Mouse (Mus musculus): Measurements from ENCODE around the gene Nr2e3. TPM values are rescaled to one million over a fixed set of nuclear protein-coding genes. Genes with fewer than 3 reads are reported as not detected.
"Not testable (repeated sequence)": the region's sequence is repeated elsewhere in the genome, so short reads cannot be mapped to it uniquely, and the experiment has no call there.

Gene Nr2e3
- polyA plus RNA-seq, 1 experiment from 2014 or later: not detected

DNA sequence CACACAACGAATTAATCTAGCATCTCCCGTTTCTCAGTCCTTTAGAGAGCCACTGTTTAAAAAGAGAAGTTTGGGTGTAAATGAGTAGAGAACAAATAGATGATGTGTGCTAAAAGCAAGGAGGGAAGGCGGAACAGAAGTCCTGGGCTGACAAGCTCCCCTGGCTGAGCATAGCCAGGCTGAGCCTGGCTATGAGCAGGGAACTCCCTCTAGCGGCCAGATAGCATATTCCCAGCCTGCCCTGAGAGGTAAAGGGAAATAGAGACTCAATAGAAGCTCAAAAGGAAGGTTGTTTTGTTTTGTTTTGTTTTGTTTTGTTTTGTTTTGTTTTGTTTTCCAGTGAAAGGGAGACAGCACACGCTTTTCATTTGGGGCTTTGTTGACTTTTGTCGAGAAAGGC is 8.9 kb upstream of the Nr2e3 start:
- DNase-seq (ENCODE audit: low spot score): peak; percentile 88
- WGBS: 29% methylated on average over 6 of the region's 6 CpGs
- no peaks in the 10 kb centered on the region for H3K36me3 ChIP-seq (replicated peaks; ENCODE audit: control insufficient read depth, insufficient read depth)
- H3K27ac ChIP-seq: no peak overlapping the region
- H3K27me3 ChIP-seq (ENCODE audit: control insufficient read depth, insufficient read depth, low read length): no peaks in the 10 kb centered on the region
- no peak overlapping the region for H3K4me2 ChIP-seq (replicated peaks)
- 0 out of 2 replicates have a peak, but pooled peaks cover 4% of the 10 kb centered on the region for H3K4me1 ChIP-seq (replicated peaks; ENCODE audit: control insufficient read depth, insufficient read depth, low read length)
- H3K9ac ChIP-seq: no peak overlapping the region
- no peaks in the 10 kb centered on the region for H3K9me3 ChIP-seq (ENCODE audit: control insufficient read depth, low read length)
- no peak overlapping the region for H3K4me3 ChIP-seq (replicated peaks; ENCODE audit: low read length)
- no peak for ATAC-seq (ENCODE audit: low FRiP score)

DNA sequence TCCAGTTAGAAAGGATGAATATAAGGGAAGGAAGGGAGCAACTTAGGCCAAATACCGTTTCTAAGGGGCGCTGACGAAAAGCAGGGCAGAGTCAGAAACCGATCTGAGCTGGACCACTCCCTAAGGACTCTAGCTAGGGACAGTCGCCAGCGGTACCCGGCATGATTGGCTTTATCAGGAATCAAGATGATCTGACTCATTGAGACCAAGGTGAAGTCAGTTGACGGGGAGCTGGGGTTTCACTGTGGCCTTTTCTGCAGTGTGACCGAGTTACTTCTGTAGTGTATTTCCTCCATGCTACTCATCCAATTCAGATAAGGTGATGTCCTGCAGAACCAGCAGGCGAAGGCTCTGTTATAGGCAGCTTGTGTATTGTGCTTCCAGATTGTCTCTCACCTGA is 4.6 kb upstream of the Nr2e3 start:
- H3K27ac ChIP-seq: no peak overlapping the region
- no peaks in the 10 kb centered on the region for H3K4me1 ChIP-seq (replicated peaks; ENCODE audit: control insufficient read depth, insufficient read depth, low read length)
- 87% methylated on average over 10 of the region's 10 CpGs for WGBS
- no peaks in the 10 kb centered on the region for H3K9me3 ChIP-seq (ENCODE audit: control insufficient read depth, low read length)
- DNase-seq (ENCODE audit: low spot score) (no peak), ATAC-seq (ENCODE audit: low FRiP score) (no peak)
- H3K9ac ChIP-seq: no peak overlapping the region
- no peaks in the 10 kb centered on the region for H3K27me3 ChIP-seq (ENCODE audit: control insufficient read depth, insufficient read depth, low read length)
- no peak overlapping the region for H3K4me3 ChIP-seq (replicated peaks; ENCODE audit: low read length)
- H3K36me3 ChIP-seq (replicated peaks; ENCODE audit: control insufficient read depth, insufficient read depth): no peaks in the 10 kb centered on the region
- H3K4me2 ChIP-seq (replicated peaks): no peak overlapping the region

DNA sequence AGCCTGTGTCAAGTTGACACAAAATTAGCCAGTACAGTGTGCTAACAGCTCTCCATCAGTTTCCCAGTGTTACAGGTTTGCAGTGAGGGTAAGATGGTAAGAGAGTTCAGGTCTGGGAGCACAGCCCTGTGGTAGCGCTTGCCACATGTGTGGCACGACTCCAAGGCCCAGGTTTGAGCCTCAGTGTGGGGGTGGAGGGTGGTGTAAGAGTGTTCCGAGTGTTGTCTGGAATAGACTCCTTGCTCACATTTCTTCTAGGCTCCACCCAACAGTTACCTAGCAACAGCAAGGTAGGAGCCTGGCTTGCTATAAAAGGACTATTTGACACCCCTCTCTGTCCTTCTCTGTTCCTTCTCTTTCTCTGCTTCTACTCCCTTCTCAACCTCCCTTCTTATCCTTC is 3.9 kb upstream of the Nr2e3 start:
- Histone ChIP-seq H3K36me3 (replicated peaks; ENCODE audit: control insufficient read depth, insufficient read depth) (no peaks in the 10 kb centered on the region), H3K4me2 (replicated peaks) (no peak overlapping the region), H3K27ac (no peak overlapping the region), H3K9ac (no peak overlapping the region), H3K27me3 (ENCODE audit: control insufficient read depth, insufficient read depth, low read length) (no peaks in the 10 kb centered on the region), H3K4me1 (replicated peaks; ENCODE audit: control insufficient read depth, insufficient read depth, low read length) (no peaks in the 10 kb centered on the region), H3K9me3 (ENCODE audit: control insufficient read depth, low read length) (no peaks in the 10 kb centered on the region), H3K4me3 (replicated peaks; ENCODE audit: low read length) (no peak overlapping the region)
- DNase-seq (ENCODE audit: low spot score) (no peak), ATAC-seq (ENCODE audit: low FRiP score) (no peak)
- 73% methylated on average over 3 of the region's 3 CpGs for WGBS

DNA sequence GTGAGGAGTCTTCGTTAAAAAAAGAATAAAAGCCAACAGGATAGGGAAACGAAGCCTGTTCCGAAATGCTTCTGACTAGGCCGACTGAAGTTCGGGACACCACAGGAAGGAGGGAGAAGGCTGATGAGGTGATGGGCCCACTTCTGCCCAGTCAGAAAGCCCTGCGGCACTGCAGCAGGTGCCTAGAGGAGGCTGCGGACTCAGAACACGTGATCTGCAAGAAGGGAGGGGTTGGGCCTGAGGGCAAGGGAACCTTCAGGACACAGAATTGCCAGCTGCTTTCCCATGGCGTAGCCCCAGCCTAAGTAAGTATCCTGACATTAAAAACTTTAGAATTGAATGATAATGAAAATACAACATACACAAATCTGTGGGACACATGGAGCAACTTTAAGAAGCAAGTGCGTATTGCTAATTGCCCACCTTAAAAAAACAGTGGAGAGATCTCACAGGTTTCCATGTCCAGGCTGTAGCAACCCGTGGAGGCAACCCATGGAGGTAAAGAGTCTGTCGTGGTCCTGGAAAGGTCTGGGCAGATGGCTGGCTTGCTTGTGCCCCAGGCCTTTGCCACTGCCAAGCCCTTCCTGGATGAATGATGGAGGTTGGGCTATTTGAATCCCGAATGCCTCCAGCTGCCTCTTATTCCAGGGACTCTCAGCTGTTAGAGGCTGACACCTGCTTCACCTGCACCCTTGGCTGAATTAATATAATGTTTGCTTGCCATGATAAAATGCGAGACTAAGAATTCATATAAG is 919 bp upstream of the Nr2e3 start:
- H3K27me3 ChIP-seq (ENCODE audit: control insufficient read depth, insufficient read depth, low read length): no peaks in the 10 kb centered on the region
- no peak for DNase-seq (ENCODE audit: low spot score)
- no peak overlapping the region for H3K27ac ChIP-seq
- WGBS: 55% methylated on average over 14 of the region's 14 CpGs
- ATAC-seq (ENCODE audit: low FRiP score): no peak
- no peak overlapping the region for H3K4me2 ChIP-seq (replicated peaks)
- no peak overlapping the region for H3K9ac ChIP-seq
- H3K36me3 ChIP-seq (replicated peaks; ENCODE audit: control insufficient read depth, insufficient read depth): no peaks in the 10 kb centered on the region
- no peak overlapping the region for H3K4me3 ChIP-seq (replicated peaks; ENCODE audit: low read length)
- no peaks in the 10 kb centered on the region for H3K4me1 ChIP-seq (replicated peaks; ENCODE audit: control insufficient read depth, insufficient read depth, low read length)
- no peaks in the 10 kb centered on the region for H3K9me3 ChIP-seq (ENCODE audit: control insufficient read depth, low read length)

DNA sequence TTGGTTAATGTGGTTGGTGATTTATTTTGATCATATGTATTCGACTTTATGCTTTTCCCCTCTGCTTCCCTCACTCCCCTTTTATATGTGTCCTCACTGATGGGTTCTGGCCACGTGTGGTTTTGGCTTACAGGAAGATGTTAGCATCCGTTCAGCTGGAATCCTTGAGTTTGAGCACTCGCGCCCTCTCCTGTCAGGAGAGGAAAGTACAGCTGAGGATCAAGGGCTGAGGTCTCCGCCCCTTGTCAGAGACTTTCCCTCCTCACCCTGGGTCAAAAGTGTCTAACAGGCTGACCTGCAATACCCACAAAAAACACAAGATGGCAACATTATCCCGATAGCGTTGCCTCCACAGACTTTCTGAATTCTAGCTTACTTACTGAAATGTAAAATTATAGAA is 1.2 kb downstream of the Nr2e3 start:
- Histone ChIP-seq H3K4me3 (replicated peaks; ENCODE audit: low read length) (no peak overlapping the region), H3K9me3 (ENCODE audit: control insufficient read depth, low read length) (no peaks in the 10 kb centered on the region), H3K9ac (no peak overlapping the region), H3K4me2 (replicated peaks) (no peak overlapping the region), H3K27ac (no peak overlapping the region), H3K4me1 (replicated peaks; ENCODE audit: control insufficient read depth, insufficient read depth, low read length) (no peaks in the 10 kb centered on the region), H3K27me3 (ENCODE audit: control insufficient read depth, insufficient read depth, low read length) (no peaks in the 10 kb centered on the region), H3K36me3 (replicated peaks; ENCODE audit: control insufficient read depth, insufficient read depth) (no peaks in the 10 kb centered on the region)
- ATAC-seq (ENCODE audit: low FRiP score): peak; percentile 46; the same call in 1 of the 2 replicates
- whole genome bisulfite sequencing: 3% methylated on average over 8 of the region's 8 CpGs
- peak; percentile 93 for DNase-seq (ENCODE audit: low spot score)

- H3K27ac ChIP-seq; H3K4me3 ChIP-seq (replicated peaks; ENCODE audit: low read length); H3K4me1 ChIP-seq (replicated peaks; ENCODE audit: control insufficient read depth, insufficient read depth, low read length); H3K27me3 ChIP-seq (ENCODE audit: control insufficient read depth, insufficient read depth, low read length); H3K9ac ChIP-seq; H3K9me3 ChIP-seq (ENCODE audit: control insufficient read depth, low read length); H3K36me3 ChIP-seq (replicated peaks; ENCODE audit: control insufficient read depth, insufficient read depth); H3K4me2 ChIP-seq (replicated peaks); ATAC-seq (ENCODE audit: low FRiP score); DNase-seq (ENCODE audit: low spot score): not testable (repeated sequence)
- 61% methylated on average over 1 of the region's 1 CpGs for WGBS
Observed at GRCm38 (mm10) chr9:59958115-59958514, 2.3 kb downstream of the Nr2e3 start.

GRCm38 (mm10) chr9:59956496-59956895 is 4.0 kb downstream of the Nr2e3 start:
- Histone ChIP-seq H3K4me3 (replicated peaks; ENCODE audit: low read length) (no peak overlapping the region), H3K36me3 (replicated peaks; ENCODE audit: control insufficient read depth, insufficient read depth) (no peaks in the 10 kb centered on the region), H3K4me1 (replicated peaks; ENCODE audit: control insufficient read depth, insufficient read depth, low read length) (no peaks in the 10 kb centered on the region), H3K4me2 (replicated peaks) (no peak overlapping the region), H3K9ac (no peak overlapping the region), H3K9me3 (ENCODE audit: control insufficient read depth, low read length) (no peaks in the 10 kb centered on the region), H3K27me3 (ENCODE audit: control insufficient read depth, insufficient read depth, low read length) (no peaks in the 10 kb centered on the region), H3K27ac (no peak overlapping the region)
- DNase-seq (ENCODE audit: low spot score): no peak
- WGBS: 44% methylated on average over 6 of the region's 6 CpGs
- no peak for ATAC-seq (ENCODE audit: low FRiP score)

GRCm38 (mm10) chr9:59955692-59956091 is 4.8 kb downstream of the Nr2e3 start:
- Histone ChIP-seq H3K36me3 (replicated peaks; ENCODE audit: control insufficient read depth, insufficient read depth) (no peaks in the 10 kb centered on the region), H3K27me3 (ENCODE audit: control insufficient read depth, insufficient read depth, low read length) (no peaks in the 10 kb centered on the region), H3K9ac (no peak overlapping the region), H3K4me3 (replicated peaks; ENCODE audit: low read length) (no peak overlapping the region), H3K4me1 (replicated peaks; ENCODE audit: control insufficient read depth, insufficient read depth, low read length) (no peaks in the 10 kb centered on the region), H3K4me2 (replicated peaks) (no peak overlapping the region), H3K9me3 (ENCODE audit: control insufficient read depth, low read length) (no peaks in the 10 kb centered on the region), H3K27ac (no peak overlapping the region)
- 70% methylated on average over 6 of the region's 6 CpGs for WGBS
- DNase-seq (ENCODE audit: low spot score) (no peak), ATAC-seq (ENCODE audit: low FRiP score) (no peak)

- Histone ChIP-seq H3K9ac (no peak overlapping the region), H3K27ac (no peak overlapping the region), H3K4me1 (replicated peaks; ENCODE audit: control insufficient read depth, insufficient read depth, low read length) (no peaks in the 10 kb centered on the region), H3K9me3 (ENCODE audit: control insufficient read depth, low read length) (no peaks in the 10 kb centered on the region), H3K27me3 (ENCODE audit: control insufficient read depth, insufficient read depth, low read length) (no peaks in the 10 kb centered on the region), H3K4me3 (replicated peaks; ENCODE audit: low read length) (no peak overlapping the region), H3K36me3 (replicated peaks; ENCODE audit: control insufficient read depth, insufficient read depth) (no peaks in the 10 kb centered on the region), H3K4me2 (replicated peaks) (no peak overlapping the region)
- DNase-seq (ENCODE audit: low spot score) (no peak), ATAC-seq (ENCODE audit: low FRiP score) (no peak)
- 63% methylated on average over 3 of the region's 3 CpGs for WGBS
Observed at GRCm38 (mm10) chr9:59955199-59955598, 5.3 kb downstream of the Nr2e3 start.

- Histone ChIP-seq H3K27ac (no peak overlapping the region), H3K27me3 (ENCODE audit: control insufficient read depth, insufficient read depth, low read length) (no peaks in the 10 kb centered on the region), H3K4me3 (replicated peaks; ENCODE audit: low read length) (no peak overlapping the region), H3K4me1 (replicated peaks; ENCODE audit: control insufficient read depth, insufficient read depth, low read length) (no peaks in the 10 kb centered on the region), H3K9ac (no peak overlapping the region), H3K4me2 (replicated peaks) (no peak overlapping the region), H3K9me3 (ENCODE audit: control insufficient read depth, low read length) (no peaks in the 10 kb centered on the region), H3K36me3 (replicated peaks; ENCODE audit: control insufficient read depth, insufficient read depth) (no peaks in the 10 kb centered on the region)
- ATAC-seq (ENCODE audit: low FRiP score) (no peak), DNase-seq (ENCODE audit: low spot score) (no peak)
- WGBS: 87% methylated on average over 7 of the region's 7 CpGs
Observed at GRCm38 (mm10) chr9:59953556-59953955, 6.9 kb downstream of the Nr2e3 start.
